Mouse (Mus musculus) erythroblast, embryonic 14.5 days (primary cell): ENCODE data around the gene Padi4.

ENCODE experiments used
- GATA1 ChIP-seq: IDR thresholded peaks from 2 replicates; pipeline ENCODE4 v1.6.1; 2012; ENCODE audit warnings: low read length, inconsistent platforms, mixed read lengths
- TAL1 ChIP-seq: IDR thresholded peaks from 3 replicates; pipeline ENCODE4 v1.6.1; 2012; ENCODE audit warnings: low read length, inconsistent platforms, mixed read lengths

DNA sequence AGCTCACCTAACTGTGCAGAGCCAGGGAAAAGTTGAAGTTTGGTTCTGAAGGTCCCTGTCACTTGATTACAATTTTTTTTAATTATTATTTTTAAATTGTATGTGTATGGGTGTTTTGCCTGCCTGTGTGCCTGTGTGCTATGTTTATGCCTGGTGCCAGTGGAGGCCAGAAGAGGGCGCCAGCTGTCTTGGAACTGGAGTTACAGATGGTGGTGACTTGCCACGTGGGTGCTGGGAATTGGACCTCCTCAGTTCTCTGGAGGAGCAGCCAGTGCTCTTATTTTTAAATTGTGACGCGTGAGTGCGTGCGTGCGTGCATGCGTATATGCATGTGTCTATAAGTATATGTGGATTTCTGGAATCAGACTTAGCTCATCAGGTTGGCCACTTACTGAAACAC is 43.4 kb upstream of the Padi4 start:
- TF ChIP-seq TAL1: no peak
- TF ChIP-seq GATA1: no peak
